Comparison of ENCODE assay signal across 8 mouse cellular contexts in the genomic region with DNA sequence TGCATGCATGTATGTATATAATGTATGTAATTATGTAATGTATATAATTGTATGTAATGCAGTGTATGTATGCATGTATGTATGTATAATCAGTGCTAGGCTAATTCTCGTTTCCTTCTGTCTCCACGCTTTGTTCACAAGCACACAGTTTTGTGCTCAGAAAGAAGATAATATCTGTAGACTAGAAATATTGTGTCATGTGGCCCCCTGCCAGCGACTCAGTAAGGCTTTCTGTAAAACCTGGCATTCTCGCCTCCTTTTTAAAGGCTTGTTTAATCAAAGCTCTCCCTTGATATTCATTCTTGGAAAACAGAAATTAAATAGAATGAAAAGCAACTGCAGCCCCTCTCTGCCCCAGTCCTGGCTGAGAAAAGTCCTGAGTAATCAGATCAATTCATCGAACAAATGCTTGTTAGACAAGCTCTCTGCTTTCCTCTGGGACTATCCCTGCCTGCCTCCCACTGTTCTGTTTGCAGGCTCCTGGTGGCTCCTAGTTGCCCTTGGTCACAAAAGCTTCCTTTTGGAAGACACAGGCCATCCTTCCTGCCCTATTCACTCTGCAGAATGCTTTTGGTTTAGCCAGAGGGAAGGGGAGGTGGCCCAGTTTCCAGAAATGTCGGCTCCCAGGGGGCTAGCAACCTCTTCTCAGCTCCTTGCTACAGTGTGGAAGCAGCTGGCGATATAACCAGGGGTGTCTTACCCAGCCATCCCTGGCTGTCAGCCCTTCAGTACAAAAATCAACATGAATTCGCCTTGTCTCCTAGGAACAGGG. TPM values are rescaled to one million over a fixed set of nuclear protein-coding genes. Genes with fewer than 3 reads are reported as not detected.
DNase-seq lines count a peak whose midpoint lies in the region.

No protein-coding gene starts in this region.

- DNase-seq in cerebellum, adult 9-10 months: peak; percentile 12
- DNase-seq in cerebellum, postnatal 36 days: no peak
- peak; percentile 19 for DNase-seq in urinary bladder, postnatal 25 days (ENCODE audit: low spot score)
- DNase-seq in urinary bladder, adult 2 months (ENCODE audit: low spot score): no peak
- DNase-seq in left cerebral cortex, postnatal 25 days (ENCODE audit: low spot score in 2 of 2): peak; percentile 45 to 56
- DNase-seq in right cerebral cortex, postnatal 4 days: peak; percentile 69
- no peak for DNase-seq in embryo, embryonic 11 days
- DNase-seq in thymus, postnatal 14 days: no peak

- intact Hi-C loops in left cerebral cortex, postnatal 25 days (cut with DNase I): no loop called here

RNA-seq across cellular contexts. Expression of a gene that starts 20.6 kb away (rescaled TPM):
- polyA plus RNA-seq in urinary bladder, adult 2 months (2012; rRNA removed): 0.07 TPM in 1 of 2 replicates, not detected in the other
- total RNA-seq in left cerebral cortex, postnatal 25 days (2021): 1 to 10 TPM in 1 of 2 experiments, under 1 TPM in 1; 0.76 to 1.8 TPM

Comparison
In these comparisons a context has a peak if more than half of its experiments do, and no peak if none do; other contexts are left out.
1. DNase-seq: peak in cerebellum, adult 9-10 months (single experiment), urinary bladder, postnatal 25 days (single experiment), left cerebral cortex, postnatal 25 days (2 of 2) and right cerebral cortex, postnatal 4 days (single experiment); none in cerebellum, postnatal 36 days (0 of 2), urinary bladder, adult 2 months (single experiment), embryo, embryonic 11 days (single experiment) and thymus, postnatal 14 days (single experiment).